Mouse (Mus musculus) lung, postnatal 14 days (tissue): ENCODE results near the gene Bax.
"Not testable (repeated sequence)": the region's sequence is repeated elsewhere in the genome, so short reads cannot be mapped to it uniquely, and the experiment has no call there.

Source experiments
- DNase-seq: peaks from one replicate; pipeline ENCODE4 v3.0.0; 2021

Bax gene

DNA sequence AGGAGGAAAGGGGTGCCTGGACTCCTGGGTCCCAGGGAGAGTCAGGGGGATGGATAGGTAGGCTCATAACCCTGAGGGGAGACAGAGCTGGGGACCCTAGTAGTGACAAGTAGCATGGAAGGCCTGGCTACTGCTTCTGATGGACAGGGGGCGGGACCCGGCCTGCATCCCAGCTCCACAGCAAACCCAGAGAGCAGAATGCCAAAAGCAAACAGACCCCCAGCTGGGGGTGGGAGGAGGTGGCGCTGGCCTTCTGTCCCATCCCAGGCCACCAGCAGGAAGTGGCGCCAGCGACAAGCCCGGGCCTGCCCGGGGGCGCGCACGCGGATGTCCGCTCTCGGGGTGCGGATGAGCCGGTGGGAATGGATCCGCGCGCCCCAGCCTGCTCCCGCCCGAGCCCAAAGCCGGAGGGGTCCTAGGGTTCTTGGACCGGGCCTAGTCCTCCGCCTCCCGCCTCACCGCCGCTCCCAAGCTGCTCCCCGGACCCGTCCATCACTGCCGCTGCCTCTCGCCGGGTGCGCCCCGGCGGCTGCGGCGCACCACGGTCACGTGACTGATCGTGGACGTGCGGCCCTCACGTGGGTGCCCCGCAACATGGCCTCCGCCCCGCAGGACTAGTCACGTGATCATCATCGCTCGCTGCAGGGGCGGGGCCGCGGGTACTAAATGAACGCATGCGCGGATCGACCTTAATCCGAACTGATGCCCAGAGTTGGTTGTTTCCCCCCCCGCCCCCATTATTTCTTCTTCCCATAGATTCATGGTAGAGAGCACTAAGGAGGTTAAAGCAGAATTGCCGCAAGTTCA, at the start of gene Bax:
Gene Bax, minus strand, starts transcription at position 616 of the 807 bp plus-strand sequence.
- peak; percentile 96 for DNase-seq

DNA sequence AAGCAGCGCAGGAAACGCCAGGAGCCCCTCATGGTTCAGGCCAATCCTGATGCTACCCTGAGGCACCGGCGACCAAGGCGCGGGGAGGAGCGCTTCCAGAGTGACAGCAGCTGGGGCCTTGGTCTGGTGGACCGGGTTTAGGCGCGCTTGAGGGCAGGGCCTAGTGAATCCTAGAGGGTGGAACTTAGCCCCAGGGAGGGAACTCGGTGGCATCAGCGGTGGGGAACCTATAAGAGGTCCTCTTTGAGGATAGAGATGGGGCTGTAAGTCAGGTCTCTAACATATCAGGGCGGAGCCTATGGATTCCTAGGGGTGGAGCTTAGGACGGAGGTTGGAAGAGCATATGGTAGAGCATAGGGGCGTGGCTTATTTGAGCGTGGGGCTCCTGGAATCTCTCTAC, 48.7 kb upstream of the Bax start:
- no peak for DNase-seq

DNA sequence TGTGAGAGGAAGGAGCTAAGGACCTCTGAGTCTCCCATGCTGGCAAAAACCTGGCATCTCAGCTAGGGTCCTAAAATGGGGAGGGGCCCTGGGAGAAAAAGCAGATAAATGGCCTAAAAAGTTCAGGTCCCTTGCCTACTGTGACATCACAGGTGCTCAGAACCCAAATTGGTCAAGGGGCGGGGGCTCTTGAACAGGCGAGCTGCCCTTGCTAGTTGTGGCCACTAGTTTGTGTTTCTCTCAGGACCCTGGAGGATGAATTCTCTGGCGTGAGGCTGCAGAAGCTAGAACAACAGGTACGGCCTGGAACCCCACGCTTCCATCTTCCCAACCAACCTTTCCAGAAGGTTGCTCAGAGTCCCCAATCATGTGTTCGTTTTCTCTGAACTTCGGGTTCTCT, 47.7 kb upstream of the Bax start:
- no peak for DNase-seq

DNA sequence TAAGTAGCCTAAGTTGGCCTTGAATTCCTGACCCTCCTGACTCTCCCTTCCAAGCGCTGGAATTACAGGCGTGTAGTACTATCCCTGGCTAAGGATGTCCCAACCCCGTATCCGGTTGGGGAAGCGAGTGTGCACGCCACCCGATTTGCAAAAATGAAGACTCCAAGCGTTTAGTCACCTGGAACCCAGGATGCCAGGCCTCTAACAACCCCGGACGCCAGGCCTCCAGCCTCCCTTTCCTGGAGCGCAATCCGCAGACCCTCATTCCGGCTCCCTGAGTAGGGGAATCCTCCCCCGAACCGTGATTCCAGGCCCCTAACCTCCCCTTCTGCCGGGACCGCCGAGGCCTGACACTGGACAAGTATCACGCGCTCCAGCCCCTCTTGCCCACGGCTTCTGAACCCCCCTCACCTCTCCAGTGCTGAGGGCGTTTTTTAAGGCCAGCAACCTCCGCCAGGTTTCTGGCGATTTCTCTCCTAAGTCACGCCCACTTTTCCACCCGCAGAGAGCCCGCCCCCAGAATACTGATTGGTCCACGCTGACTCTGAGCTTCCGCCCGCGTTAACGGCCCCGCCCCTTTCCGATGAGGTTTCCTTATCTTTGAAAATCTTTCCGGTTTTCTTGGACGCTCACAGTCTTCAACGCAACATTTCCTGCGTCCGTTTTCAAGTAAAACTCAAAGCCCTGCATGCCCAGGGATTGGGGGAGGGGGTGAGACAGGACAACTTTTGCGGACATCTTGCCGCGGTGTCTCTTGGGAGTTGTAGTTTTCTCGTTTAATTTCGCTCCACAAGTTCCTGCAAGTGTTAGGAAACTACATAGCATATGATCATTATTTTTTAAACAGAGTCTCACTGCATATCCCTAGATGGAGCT, 43.5 kb upstream of the Bax start, which contains the start of gene Nucb1:
Gene Nucb1, minus strand, starts transcription at position 495 of the 876 bp plus-strand sequence.
- peak; percentile 95 for DNase-seq

DNA sequence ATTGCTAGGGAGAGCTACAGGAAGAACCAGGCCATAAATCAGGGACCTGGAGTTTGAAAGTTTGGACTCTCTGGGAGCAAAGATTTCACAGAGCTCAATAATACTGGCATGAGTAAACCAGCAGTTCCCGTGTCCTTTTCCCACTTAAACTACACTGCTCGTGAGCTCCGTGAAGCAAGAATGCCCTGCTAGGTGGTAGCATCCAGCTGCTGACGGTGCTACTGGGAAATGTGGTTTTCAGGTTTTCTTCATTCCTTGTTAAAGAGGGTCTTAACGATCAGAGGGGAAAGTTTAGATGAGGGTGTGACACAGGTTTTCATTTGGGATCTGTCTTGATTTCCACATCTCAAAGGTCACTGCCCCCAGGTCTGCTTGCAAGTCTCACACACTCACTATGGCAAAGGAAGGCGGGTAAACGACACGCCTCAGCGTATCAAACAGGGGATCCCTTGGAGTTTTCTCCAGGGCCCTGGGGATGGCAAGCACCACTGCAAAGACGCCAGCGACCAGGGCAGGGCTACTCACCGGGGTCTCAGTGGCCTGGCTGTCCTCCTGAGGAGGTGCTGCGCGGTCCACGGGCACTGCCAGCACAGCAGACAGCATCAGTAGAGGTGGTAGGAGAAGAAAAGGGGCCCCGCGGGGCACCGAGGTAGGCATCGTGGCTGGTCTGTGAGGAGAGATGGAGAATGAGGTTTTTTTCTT, 42.6 kb upstream of the Bax start:
- DNase-seq, result no peak

DNA sequence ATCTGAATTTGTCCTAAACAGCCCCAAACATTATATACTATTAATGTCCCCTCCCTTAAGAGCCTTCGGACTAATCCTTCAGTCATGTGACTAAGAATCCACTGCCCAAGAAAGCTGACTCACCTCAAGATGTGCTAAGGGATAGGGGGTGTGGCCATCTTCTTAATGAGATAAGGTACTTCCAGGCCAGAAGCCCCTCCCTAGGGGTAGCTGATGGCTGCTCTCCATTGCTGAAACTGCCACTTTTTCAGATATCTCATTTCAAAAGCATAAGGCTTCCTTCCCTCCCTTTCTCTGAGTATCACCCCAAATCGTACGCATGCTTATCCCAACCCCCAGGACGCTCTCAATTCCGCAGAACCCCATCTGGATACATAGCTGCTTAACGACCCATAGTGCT, 41.9 kb upstream of the Bax start:
- no peak for DNase-seq

DNA sequence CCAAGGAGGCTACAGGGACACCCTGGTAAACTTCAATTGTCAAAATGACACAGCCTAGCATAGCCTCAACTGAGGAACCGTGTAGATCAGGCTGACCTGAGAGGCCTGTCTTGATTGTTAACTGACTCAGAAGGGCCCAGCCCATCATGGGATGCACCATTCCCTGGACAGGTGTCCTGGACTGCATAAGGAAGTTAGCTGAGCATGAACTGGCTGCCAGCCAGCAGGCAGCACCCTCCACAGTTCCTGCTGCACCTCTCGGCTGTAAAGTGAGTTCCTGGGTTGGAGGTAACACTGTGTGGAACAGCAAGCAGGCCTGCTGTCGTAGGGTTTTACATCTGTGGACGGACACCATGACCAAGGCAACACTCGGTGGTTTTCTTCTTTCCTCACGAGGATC, 40.9 kb upstream of the Bax start:
- DNase-seq, result no peak

DNA sequence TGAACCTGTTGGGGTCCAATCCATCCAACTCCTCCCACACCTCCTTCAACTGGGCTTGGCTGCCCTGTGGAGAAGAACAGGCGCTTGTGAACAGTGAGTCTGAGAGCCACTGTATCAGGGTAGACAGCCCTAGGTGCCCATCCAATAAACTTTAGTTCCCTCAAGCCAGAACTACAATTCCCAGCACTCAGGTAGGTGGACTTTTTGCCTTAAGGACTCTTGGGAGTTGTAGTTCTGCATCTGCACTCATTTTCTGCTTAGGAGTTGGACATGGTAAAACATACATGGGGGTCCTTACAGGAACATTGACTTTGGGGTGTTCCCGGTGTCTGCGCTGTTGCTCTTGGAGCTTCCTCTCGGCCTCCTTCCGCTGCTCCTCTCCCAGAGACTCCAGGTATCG, 31.7 kb upstream of the Bax start:
- DNase-seq, result no peak

DNA sequence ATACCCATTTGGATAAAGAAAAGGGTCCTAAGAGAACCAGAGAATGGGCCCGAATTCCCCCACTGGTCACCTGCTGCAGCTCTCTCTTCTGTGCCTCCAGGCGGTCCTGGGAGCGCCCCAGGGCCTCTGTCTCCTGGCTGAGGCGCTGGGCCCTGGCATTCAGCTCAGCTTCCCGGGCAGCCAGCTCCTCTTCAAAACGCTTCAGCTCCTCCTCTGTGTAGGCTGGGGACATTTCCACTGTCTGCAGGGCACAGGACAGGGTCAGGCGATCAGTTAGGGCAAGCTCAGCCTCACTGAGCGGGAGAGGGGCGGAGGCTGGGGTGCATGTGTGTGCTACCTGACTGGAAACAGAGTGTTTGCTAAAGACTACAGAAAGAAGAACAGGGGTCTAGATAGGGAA, 27.9 kb upstream of the Bax start:
- no peak for DNase-seq

DNA sequence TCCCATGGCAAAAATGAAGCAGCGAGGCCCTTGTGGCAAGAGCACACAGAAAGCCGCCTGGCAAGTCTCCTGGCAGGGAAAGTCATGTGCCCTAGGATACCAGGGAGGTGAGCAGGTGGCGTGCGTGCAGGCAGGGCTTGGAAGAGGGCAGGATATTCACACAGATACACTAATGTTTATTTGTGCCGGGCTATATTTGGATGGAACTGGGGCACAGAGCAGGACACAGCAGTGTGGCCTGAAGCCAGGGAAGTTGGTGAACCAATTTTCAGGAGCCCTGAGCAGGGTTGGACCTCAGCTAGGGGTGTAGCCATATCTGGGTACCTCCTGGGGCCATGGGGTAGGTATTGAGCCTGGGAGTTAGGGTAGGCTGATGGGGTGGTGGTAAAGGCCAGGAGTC, 26.3 kb upstream of the Bax start:
- no peak for DNase-seq

DNA sequence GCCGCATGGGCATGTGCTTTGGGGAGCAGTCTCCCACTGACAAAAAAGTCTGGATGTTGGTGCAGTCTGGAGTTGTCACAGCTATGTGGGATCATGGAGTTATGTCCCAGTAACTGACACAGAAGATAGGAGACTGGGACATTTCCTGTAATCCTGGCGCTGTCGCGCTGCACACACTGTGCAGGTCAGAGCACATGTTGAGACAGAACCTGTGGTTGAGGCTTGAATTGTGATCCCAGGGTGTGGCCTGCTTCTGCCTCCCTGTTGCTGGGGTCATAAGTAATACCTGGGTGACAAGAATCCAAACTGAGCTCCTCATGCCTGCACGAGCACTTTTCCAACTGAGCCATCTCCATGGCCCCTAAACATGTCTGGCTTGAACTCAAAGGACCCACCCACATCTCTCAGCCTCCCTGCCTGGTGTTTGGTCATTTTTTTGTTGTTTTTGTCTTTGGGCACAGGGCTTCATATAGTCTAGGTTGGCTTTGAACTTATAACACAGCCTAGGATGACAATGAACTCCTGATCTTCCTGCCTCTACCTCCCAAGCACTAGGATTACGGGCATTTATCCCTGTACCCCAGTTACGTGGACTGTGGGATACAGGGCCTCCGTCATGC, 25.6 kb upstream of the Bax start:
- DNase-seq, result no peak

DNA sequence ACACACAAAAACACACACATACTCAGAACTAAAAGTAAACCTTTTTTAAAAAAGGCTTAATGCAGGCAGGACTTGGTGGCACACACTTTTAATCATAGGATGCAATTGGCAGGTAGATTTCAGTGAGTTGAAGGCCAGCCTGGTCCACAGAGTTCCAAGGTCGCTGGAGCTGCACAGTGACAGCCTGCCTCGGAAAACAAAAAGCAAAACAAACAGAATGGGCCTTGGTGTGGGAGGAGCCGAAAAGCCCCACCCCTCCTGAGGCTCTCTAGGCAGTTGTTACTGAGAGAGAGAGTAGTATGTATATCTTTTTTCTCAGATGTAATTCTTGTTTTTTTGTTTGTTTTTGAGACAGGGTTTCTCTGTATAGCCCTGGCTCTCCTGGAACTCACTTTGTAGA, 24.6 kb upstream of the Bax start:
- DNase-seq, result no peak

DNA sequence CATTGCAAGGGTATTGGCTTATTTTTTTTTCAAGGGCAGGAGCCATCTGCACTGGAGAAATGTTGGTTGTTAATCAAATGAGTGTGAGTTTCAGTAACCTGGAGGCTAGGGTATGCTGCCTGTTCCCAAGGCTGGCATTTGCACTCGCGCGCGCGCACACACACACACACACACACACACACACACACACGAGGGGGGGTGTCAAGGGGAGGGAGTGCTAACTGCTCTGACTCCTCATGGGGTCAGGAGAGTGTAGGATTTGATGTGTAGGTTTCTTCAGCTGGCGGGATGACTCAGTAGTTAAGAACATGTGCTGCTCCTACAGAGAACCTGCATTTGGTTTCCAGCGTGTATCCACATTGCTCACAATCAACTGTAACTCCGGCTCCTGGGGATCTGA, 24.1 kb upstream of the Bax start:
- no peak for DNase-seq

DNA sequence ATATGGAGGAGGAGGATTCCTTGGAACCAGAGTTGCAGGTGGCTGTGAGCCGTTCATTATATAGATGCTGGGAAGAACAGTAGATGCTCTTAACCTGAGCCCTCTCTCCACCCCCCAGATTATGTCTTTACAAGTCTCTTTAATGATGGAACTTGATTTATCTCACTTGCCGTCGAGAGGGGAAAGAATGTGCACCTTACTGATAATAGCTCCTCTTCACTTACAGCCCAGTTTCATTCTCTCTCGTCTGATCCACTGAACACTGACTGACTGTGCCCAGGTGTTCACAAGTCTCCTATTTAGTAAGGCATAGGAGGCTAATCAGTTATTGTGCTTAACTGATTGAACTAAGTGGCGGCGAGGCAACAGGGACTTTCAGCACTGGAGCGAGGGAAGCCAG, 22.9 kb upstream of the Bax start:
- no peak for DNase-seq

DNA sequence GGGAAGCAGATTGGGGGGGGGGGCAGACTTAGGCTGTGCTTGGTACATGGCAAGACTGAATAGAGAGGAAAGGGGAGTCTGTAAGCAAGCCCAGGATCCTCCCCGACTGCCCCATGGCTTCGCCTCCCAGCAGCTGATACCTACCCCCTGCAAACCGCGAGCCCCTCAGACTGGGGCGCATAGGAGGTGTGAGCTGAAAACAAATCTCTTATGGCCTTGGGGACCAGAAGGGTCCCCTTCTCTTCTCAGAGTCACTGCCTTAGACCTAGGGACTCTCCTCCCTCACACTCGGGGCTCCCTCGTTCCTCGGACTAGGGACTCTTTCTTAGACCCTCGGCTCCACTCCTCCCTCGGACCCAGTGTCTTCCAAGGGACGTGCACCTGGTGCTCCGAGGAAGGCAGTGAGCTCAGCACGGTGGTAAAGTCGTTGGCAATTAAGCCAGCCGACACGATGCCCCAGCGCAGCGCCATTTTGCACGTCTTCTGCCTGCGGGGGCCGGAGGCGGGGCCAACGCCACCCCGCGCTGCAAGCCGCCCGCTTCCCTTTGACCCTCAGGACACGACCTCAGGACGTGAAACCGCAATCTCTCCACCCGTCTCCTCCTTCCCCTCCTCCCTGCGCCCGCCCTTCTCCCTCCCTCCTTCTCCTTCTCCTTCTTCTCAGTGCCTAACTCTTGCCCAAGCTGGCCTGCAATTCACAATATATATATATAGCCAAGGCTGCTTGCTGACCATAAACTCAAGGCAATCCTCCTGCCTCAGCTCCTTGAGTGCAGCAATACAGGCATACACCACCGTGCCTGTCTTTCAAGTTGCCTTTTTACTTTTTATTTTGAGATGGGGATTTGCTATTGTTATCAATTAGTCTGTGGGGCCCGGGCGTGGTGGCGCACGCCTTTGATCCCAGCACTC, 21.9 kb upstream of the Bax start, which contains the start of gene Dhdh:
Gene Dhdh, minus strand, starts transcription at position 513 of the 912 bp plus-strand sequence.
- DNase-seq, result peak; percentile 65

DNA sequence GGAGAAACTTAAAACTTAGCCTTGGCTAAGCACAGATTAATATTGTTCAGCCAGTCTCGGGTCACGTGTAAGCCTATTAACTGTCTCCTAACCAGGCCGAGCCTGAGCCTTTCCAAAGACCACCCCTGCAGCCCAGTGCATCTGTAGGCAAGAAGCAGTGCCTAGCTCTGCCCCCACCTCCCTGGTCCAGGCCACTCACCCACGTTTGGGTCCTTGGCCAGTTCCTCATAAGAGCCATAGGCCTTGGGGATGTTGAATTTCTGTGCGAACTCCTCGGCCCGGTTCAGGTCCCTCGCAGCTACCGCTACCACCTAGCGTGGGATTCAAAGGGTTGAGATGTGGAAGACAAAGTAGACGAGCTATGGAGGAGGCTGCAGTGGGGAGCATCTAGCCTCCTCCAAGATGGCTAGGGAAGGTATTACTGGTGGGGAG, 21.2 kb upstream of the Bax start:
- DNase-seq, result no peak

DNA sequence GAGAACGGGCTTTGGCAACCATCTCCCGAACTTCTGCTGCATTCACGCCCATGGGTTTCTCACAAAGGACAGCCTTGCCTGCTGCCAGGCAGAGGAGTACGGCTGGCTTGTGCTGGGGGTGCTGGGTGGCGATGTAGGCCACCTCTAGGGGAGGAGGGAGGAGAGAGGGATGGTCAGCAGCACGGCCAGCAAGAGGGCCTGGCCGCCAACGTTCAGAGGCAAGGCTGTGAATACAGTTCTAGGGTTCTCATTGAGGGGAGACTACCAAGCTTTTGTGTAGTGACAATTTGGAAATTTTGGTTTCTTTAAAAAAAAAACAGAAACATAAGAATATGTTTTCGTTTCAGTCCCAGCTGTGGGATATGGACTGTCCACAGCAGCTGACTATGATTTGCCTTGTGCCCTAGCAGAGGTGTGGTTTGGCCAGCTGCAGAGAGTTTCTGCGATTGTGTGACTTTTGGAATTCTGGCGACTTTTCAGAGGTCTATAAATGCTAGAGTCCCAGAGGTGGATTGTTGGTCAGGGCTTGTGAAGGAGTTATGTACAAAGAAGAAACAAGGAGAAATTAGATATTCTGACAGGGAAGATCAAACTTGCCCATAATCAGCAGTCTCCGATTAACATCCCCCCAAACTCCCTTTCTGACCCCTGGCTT, 20.2 kb upstream of the Bax start, which contains the start of gene Gm45808:
Gene Gm45808, minus strand, starts transcription at position 51 of the 655 bp plus-strand sequence.
- DNase-seq, result no peak

DNA sequence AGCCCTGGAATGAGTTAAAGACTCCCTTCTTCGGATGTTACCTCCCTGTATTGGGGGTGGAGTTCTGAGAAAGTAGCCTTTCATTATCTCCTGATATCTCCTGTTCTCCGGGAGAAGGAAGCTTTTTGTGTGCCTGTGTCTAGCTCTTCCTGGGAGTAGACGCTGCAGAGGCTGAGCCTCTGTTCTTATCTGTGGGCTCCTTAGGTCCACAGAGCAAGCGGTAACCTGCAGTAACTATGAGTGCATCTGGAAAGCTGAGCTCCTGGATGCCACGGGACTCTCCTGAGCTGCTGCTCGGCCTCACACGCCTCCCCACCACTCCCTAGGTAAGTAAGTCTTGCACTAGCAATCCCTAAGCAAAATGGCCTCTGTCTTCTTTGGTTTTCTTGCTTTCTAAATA, 19.5 kb upstream of the Bax start:
- no peak for DNase-seq

DNA sequence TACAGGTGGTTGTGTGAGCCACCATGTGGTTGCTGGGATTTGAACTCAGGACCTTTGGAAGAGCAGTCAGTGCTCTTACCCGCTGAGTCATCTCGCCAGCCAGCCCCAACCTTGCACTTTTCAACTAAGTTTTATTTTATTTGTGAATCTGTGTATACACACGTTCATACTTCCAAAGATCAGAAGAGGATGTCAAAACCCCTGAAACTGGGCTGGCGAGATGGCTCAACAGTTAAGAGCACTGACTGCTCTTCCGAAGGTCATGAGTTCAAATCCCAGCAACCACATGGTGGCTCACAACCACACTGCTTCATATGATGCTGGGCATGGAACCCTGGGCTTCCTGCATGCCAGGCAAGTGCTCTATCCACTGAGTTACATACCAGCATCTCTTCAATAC, 18.3 kb upstream of the Bax start:
- not testable (repeated sequence) for DNase-seq

DNA sequence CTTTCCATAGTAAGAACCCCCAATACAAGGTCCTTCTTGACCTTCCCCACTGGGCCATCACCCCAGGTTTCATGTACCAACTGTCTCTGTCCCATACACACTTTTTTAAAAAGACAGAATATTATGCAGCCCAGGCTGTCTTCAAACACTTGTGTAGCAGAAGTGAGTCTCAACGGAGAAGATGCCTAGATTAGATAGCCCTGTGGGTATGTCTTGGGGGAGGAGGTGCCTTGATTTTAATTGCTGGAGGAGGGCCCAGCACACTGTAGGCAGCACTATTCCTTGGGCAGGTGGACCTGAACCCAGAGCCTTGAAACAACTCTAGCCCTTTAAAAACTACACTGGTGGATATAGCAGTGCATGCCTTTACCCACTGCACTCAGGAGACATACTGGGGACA, 15.5 kb upstream of the Bax start:
- no peak for DNase-seq

DNA sequence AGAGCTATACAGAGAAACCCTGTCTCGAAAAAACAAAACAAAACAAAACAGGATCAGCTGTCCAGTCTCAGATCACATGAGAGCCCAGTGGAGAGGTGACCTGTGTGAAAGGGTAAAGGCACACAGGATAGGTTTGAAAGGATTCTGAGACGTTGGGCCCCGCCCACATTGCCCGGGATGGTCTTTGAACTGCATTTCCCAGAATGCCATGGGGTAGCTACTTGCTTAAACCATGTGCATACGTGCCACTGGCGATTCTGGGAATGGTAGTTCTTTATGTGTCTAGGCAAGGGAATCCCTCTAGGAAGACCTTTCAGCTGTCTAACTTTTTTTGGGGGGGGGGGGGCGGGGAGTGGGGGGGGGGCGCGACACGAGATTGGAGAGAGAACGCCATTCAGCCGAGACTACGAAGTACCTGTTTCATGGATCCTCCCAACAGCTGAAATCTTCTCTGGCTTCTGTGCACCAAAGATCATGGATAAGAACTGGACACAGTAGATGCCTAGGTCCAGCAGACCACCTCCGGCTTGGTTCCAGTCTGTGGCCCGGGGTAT, 14.8 kb upstream of the Bax start, which contains the start of gene Tulp2:
Gene Tulp2, plus strand, starts transcription at position 504 of the 554 bp plus-strand sequence.
- peak; percentile 69 for DNase-seq
